Mouse (Mus musculus) liver, embryonic 15.5 days (tissue): ENCODE data around the gene Hspa1a. TPM values are rescaled to one million over a fixed set of nuclear protein-coding genes. Genes with fewer than 3 reads are reported as not detected.

Source experiments
- ATAC-seq: fragments of 200-750 bp; cut with Nextera tagmentation; 2 replicates; pipeline ENCODE4 v1.8.0; 2017; ENCODE audit warnings: moderate number of reproducible peaks, mild to moderate bottlenecking, moderate library complexity; ENCODE audit not compliant: insufficient read depth
- H3K27ac ChIP-seq: fragments of 300-500 bp; sonication (generic); replicated peaks from 2 replicates; pipeline ENCODE4 v1.5.1; 2015; ENCODE audit warnings: mild to moderate bottlenecking, inconsistent platforms
- H3K27me3 ChIP-seq: fragments of 300-500 bp; sonication (generic); 2 replicates; pipeline ENCODE4 v1.6.1; 2015; ENCODE audit warnings: mild to moderate bottlenecking, inconsistent platforms
- H3K36me3 ChIP-seq: fragments of 300-500 bp; sonication (generic); replicated peaks from 2 replicates; pipeline ENCODE4 v1.6.1; 2015; ENCODE audit warnings: moderate library complexity, mild to moderate bottlenecking, inconsistent platforms
- H3K4me1 ChIP-seq: fragments of 300-500 bp; sonication (generic); replicated peaks from 2 replicates; pipeline ENCODE4 v1.6.1; 2015; ENCODE audit warnings: inconsistent platforms
- H3K4me2 ChIP-seq: fragments of 300-500 bp; sonication (generic); 2 replicates; pipeline ENCODE4 v1.6.1; 2015; ENCODE audit warnings: moderate library complexity, mild to moderate bottlenecking, inconsistent platforms
- H3K4me3 ChIP-seq: fragments of 300-500 bp; sonication (generic); replicated peaks from 2 replicates; pipeline ENCODE4 v1.5.1; 2015; ENCODE audit warnings: mild to moderate bottlenecking, inconsistent platforms
- H3K9ac ChIP-seq: fragments of 300-500 bp; sonication (generic); 2 replicates; pipeline ENCODE4 v1.6.1; 2015; ENCODE audit warnings: moderate library complexity, mild to moderate bottlenecking, inconsistent platforms
- H3K9me3 ChIP-seq: fragments of 300-500 bp; sonication (generic); replicated peaks from 2 replicates; pipeline ENCODE4 v1.6.1; 2016; ENCODE audit warnings: inconsistent platforms
- WGBS: fragments of 180-500 bp; shearing (Covaris S2); methylation state at CpG from one replicate; pipeline ENCODE4 v1.1.7; 2015; ENCODE audit warnings: mixed read lengths; ENCODE audit not compliant: insufficient replicate concordance; 5-methylcytosine and 5-hydroxymethylcytosine counted together
- polyA plus RNA-seq: library from polyadenylated mRNA; unstranded; fragments of >200 nt; fragmentation: Nextera tagmentation; extraction: Ambion mirVana; gene quantifications from 2 replicates; pipeline ENCODE4 v1.2.1, GENCODE M21; 2015

Hspa1a gene
- polyA plus RNA-seq, 1 experiment from 2014 or later: 1.6 TPM

- Histone ChIP-seq H3K9me3 (no peaks in the 10 kb centered on the region), H3K4me2 (no peak overlapping the region), H3K27me3 (no peaks in the 10 kb centered on the region), H3K4me3 (no peak overlapping the region), H3K27ac (no peak overlapping the region), H3K4me1 (peaks cover 14% of the 10 kb centered on the region), H3K36me3 (no peaks in the 10 kb centered on the region), H3K9ac (no peak overlapping the region)
- 77% methylated on average over 4 of the region's 4 CpGs for WGBS
- no peak for ATAC-seq
These were observed 28.7 kb downstream of the Hspa1a start for GRCm38 (mm10) chr17:34943128-34943815.

- Histone ChIP-seq H3K9ac (peak overlapping the region; percentile 36; the same call in 1 of the 2 replicates), H3K36me3 (no peaks in the 10 kb centered on the region), H3K4me2 (peak overlapping the region; percentile 67), H3K27ac (peak overlapping the region; percentile 48; the same call in 1 of the 2 replicates), H3K27me3 (no peaks in the 10 kb centered on the region), H3K4me3 (peak overlapping the region; percentile 42), H3K4me1 (peaks cover 17% of the 10 kb centered on the region), H3K9me3 (no peaks in the 10 kb centered on the region)
- 0 out of 2 replicates have a peak, but pooled peaks have one; percentile 37 for ATAC-seq
- WGBS: 14% methylated on average over 15 of the region's 15 CpGs
These were observed 30.5 kb downstream of the Hspa1a start for GRCm38 (mm10) chr17:34941344-34942041.

DNA sequence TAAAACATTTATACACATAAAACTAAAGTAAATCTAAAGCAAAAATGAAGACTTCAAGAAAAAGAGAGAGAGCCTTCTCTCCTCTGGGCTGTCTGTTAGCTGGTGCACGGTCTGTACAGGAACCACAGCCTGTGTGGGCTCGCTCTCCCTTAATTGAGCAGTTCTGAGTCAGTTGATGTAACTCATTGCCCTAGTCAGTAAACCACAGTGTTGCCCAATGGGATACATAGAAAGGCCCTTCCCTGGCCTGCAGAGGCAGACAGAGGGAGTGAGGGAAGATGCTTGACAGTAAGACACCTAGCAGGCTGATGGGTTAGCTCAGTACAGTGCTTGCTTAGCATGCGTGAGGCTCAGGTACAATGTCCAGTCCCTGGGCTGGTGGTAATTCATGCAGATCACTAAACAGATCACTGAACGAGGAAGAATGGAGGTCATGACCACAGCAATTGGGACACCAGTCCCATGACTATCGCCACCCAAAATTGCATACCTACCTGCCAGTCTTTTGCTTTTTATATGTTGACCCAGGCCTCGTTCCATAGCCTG lies 33.9 kb downstream of the Hspa1a start:
- no peaks in the 10 kb centered on the region for H3K27me3 ChIP-seq
- H3K4me3 ChIP-seq: no peak overlapping the region
- 0 out of 2 replicates have a peak, but pooled peaks cover under 1% of the 10 kb centered on the region for H3K36me3 ChIP-seq
- H3K27ac ChIP-seq: no peak overlapping the region
- no peaks in the 10 kb centered on the region for H3K9me3 ChIP-seq
- no peak overlapping the region for H3K4me2 ChIP-seq
- 61% methylated on average over 6 of the region's 6 CpGs for WGBS
- H3K4me1 ChIP-seq: peaks cover 29% of the 10 kb centered on the region
- H3K9ac ChIP-seq: no peak overlapping the region
- no peak for ATAC-seq

DNA sequence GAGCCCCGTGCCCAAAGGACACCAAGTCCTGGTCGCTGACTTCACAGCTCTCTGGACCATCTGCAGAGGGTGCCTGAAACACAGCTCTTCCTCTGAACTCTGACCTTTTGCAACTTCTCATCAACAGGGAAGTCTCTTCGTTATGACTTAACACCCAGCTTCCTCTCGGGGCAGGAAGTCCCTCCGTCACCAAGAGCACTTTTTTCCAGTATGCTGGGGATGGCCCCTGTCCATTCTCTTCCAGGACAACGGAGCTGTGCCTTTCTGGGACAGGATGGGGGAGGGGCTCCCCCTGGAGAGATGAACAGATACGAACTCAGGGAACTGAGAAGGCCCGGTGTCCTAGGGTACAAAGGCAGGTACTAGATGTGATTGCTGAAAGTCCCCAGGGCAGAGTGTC lies 37.1 kb downstream of the Hspa1a start:
- H3K27ac ChIP-seq: 0 out of 2 replicates have a peak overlapping the region, but pooled peaks have one; percentile 58
- H3K27me3 ChIP-seq: no peaks in the 10 kb centered on the region
- H3K9ac ChIP-seq: no peak overlapping the region
- H3K4me3 ChIP-seq: no peak overlapping the region
- peaks cover 42% of the 10 kb centered on the region for H3K4me1 ChIP-seq
- ATAC-seq: no peak
- H3K9me3 ChIP-seq: no peaks in the 10 kb centered on the region
- H3K4me2 ChIP-seq: peak overlapping the region; percentile 47
- WGBS: 39% methylated on average over 8 of the region's 8 CpGs
- H3K36me3 ChIP-seq: 0 out of 2 replicates have a peak, but pooled peaks cover 4% of the 10 kb centered on the region

- H3K27me3 ChIP-seq: no peaks in the 10 kb centered on the region
- 70% methylated on average over 24 of the region's 24 CpGs for WGBS
- peak overlapping the region; percentile 11; the same call in 1 of the 2 replicates for H3K4me3 ChIP-seq
- H3K9me3 ChIP-seq: no peaks in the 10 kb centered on the region
- H3K27ac ChIP-seq: peak overlapping the region; percentile 58; the same call in 1 of the 2 replicates
- H3K4me2 ChIP-seq: peak overlapping the region; percentile 47
- 0 out of 2 replicates have a peak overlapping the region, but pooled peaks have one; percentile 18 for H3K9ac ChIP-seq
- 0 out of 2 replicates have a peak, but pooled peaks cover 4% of the 10 kb centered on the region for H3K36me3 ChIP-seq
- peaks cover 42% of the 10 kb centered on the region for H3K4me1 ChIP-seq
- no peak for ATAC-seq
These were observed 37.9 kb downstream of the Hspa1a start for GRCm38 (mm10) chr17:34934031-34934430.

DNA sequence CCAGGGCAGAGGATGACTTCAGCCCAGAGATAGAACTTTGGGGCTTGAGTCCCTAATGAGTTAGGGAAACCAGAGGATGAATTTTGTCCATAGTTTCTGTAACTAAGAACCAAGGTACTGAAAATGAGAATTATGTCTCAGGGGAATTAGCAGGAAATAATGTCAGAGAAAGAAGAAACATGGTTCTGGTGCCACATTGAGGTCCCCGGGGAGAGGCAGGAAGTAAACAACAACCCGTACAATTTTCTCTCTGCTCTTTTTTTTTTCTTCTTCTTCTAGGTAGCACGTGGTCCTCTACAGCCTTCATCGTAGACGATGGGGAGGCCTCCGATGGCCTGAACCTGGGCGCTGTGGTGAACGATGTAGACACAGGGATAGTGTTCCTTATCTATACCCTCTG lies 39.7 kb downstream of the Hspa1a start:
- H3K4me1 ChIP-seq: peaks cover 37% of the 10 kb centered on the region
- H3K27ac ChIP-seq: no peak overlapping the region
- H3K36me3 ChIP-seq: 0 out of 2 replicates have a peak, but pooled peaks cover 4% of the 10 kb centered on the region
- ATAC-seq: no peak
- H3K9me3 ChIP-seq: no peaks in the 10 kb centered on the region
- no peaks in the 10 kb centered on the region for H3K27me3 ChIP-seq
- peak overlapping the region; percentile 69 for H3K4me3 ChIP-seq
- H3K9ac ChIP-seq: peak overlapping the region; percentile 63; the same call in 1 of the 2 replicates
- WGBS: 63% methylated on average over 8 of the region's 8 CpGs
- peak overlapping the region; percentile 95 for H3K4me2 ChIP-seq

DNA sequence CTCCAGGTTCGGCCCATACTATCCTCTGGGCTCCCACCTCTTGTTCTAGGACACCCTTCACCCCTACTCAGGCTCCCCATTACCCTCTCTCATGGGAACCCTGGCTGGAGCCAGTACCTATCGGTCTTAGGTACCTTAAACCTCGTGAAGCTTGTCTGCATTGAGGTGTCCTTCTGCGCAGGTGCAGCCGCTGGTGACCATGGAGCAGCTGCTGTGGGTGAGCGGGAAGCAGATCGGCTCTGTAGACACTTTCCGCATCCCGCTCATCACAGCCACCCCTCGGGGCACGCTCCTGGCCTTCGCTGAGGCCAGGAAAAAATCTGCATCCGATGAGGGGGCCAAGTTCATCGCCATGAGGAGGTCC lies 40.2 kb downstream of the Hspa1a start:
- peaks cover 37% of the 10 kb centered on the region for H3K4me1 ChIP-seq
- 9% methylated on average over 14 of the region's 14 CpGs for WGBS
- H3K36me3 ChIP-seq: 0 out of 2 replicates have a peak, but pooled peaks cover 4% of the 10 kb centered on the region
- ATAC-seq: peak; percentile 15; the same call in 1 of the 2 replicates
- peak overlapping the region; percentile 63 for H3K9ac ChIP-seq
- peak overlapping the region; percentile 95 for H3K4me2 ChIP-seq
- H3K4me3 ChIP-seq: peak overlapping the region; percentile 69
- H3K9me3 ChIP-seq: no peaks in the 10 kb centered on the region
- H3K27ac ChIP-seq: peak overlapping the region; percentile 59
- H3K27me3 ChIP-seq: no peaks in the 10 kb centered on the region

DNA sequence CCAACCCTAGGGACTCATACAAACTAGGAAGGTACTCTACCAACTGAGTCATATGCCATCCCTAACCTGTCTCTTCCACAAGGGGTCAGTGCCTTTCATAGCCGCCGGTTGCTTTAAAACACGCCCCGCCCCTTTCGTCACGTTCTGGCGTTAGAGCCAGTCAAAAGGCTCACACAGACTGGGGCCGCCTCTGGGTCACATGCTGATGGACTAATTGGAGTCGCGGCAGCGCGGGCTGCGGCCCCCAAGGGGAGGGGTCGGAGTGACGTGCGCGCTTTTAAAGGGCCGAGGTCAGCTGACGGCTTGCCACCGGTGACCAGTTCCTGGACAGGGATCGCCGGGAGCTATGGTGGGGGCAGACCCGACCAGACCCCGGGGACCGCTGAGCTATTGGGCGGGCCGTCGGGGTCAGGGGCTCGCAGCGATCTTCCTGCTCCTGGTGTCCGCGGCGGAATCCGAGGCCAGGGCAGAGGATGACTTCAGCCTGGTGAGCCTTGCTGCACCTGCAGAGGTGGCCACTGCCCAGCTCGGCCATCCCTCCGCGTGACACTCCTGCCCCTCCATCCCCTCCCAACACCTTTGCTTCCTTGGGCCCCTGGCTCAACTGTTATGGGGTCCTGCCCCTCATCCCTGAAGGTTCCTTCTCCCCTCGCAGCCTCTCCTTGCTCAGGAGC lies 40.8 kb downstream of the Hspa1a start, which contains the start of gene Neu1:
Gene Neu1, plus strand, starts transcription at position 193 of the 674 bp plus-strand sequence.
- peak; percentile 92 for ATAC-seq
- peak within 1 kb of the TSS; percentile 69 for H3K4me3 ChIP-seq
- peak within 1 kb of the TSS; percentile 59 for H3K27ac ChIP-seq
- H3K4me1 ChIP-seq: peaks cover 37% of the 10 kb centered on the region
- H3K27me3 ChIP-seq: no peaks in the 10 kb centered on the region
- peak within 1 kb of the TSS; percentile 95 for H3K4me2 ChIP-seq
- H3K9ac ChIP-seq: peak within 1 kb of the TSS; percentile 63
- H3K9me3 ChIP-seq: no peaks in the 10 kb centered on the region
- H3K36me3 ChIP-seq: 0 out of 2 replicates have a peak, but pooled peaks cover 4% of the 10 kb centered on the region
- under 1% methylated on average over 38 of the region's 38 CpGs for WGBS

DNA sequence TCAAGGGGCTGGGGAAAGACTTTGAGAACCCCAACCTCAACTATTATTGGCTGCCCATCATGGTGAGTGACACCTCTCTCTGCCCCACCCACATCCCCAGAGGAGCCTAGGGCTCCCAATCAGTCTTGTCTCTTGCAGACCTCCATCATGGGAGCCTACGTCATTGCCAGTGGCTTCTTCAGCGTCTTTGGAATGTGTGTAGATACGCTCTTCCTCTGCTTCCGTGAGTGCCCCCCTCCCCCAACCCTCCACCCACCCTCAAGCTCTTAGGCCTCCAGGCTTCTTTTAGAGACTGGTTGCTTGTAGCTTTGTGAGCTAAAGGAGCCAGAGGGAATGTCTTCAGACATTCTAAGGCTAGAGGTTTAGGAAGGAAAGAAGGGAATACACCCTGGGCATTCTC lies 43.1 kb downstream of the Hspa1a start:
- Histone ChIP-seq H3K36me3 (0 out of 2 replicates have a peak, but pooled peaks cover 4% of the 10 kb centered on the region), H3K4me1 (peaks cover 31% of the 10 kb centered on the region), H3K9ac (no peak overlapping the region), H3K27me3 (no peaks in the 10 kb centered on the region), H3K4me3 (no peak overlapping the region), H3K9me3 (no peaks in the 10 kb centered on the region), H3K4me2 (no peak overlapping the region), H3K27ac (no peak overlapping the region)
- 63% methylated on average over 4 of the region's 4 CpGs for WGBS
- ATAC-seq: no peak

DNA sequence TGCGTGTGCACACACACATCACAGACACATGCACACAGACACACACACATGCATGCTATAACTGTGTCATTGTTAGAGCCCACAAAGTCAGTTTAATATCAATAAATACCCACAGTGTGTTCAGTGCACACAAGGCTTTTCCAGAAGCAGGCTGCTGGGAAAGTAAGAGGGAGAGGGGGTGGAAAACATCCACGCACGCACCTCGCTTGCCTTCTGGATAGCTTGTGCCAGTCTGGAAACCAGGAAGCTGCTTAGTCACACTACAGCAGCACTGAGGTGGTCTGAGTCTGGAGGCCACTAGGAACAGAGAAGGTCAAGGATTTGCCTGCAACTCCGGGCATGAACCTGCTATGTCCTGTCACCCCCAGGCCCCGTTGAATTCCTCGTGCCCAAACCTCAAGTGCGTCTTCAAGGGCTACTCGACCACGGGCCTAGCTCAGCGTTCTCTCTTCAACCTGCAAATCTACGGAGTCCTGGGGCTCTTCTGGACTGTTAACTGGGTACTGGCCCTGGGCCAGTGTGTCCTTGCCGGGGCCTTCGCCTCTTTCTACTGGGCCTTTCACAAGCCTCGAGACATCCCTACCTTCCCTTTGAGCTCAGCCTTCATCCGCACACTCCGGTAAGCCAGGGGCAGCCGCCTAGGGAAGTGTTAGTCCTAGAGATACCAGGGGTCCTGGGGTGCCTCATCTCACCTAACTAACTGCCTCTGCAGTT lies 44.5 kb downstream of the Hspa1a start:
- no peak overlapping the region for H3K4me2 ChIP-seq
- no peak overlapping the region for H3K27ac ChIP-seq
- no peak for ATAC-seq
- H3K4me3 ChIP-seq: no peak overlapping the region
- H3K9ac ChIP-seq: no peak overlapping the region
- no peaks in the 10 kb centered on the region for H3K9me3 ChIP-seq
- peaks cover 33% of the 10 kb centered on the region for H3K4me1 ChIP-seq
- H3K36me3 ChIP-seq: no peaks in the 10 kb centered on the region
- no peaks in the 10 kb centered on the region for H3K27me3 ChIP-seq
- 70% methylated on average over 18 of the region's 18 CpGs for WGBS
